Mouse (Mus musculus) heart, adult 2 months (tissue): ENCODE results near the gene Mylk3. TPM values are rescaled to one million over a fixed set of nuclear protein-coding genes. Genes with fewer than 3 reads are reported as not detected.
A peak's percentile ranks its signal among the peaks of the same experiment; 100 is the strongest.

Experiments
- DNase-seq, 2 experiments: peaks; one replicate each; pipeline ENCODE4 v3.0.0; 2021
- H3K27ac ChIP-seq: fragments of 200-600 bp; 2 replicates; pipeline ENCODE4 v1.8.1; 2022
- H3K27me3 ChIP-seq: fragments of 200-500 bp; 2 replicates; pipeline ENCODE4 v1.6.1; 2012; ENCODE audit warnings: mild to moderate bottlenecking, low read length, inconsistent platforms, mixed read lengths; ENCODE audit not compliant: control insufficient read depth, insufficient read depth
- H3K36me3 ChIP-seq: fragments of 200-500 bp; 2 replicates; pipeline ENCODE4 v1.6.1; 2012; ENCODE audit warnings: low read length, inconsistent platforms; ENCODE audit not compliant: control insufficient read depth, insufficient read depth
- H3K4me1 ChIP-seq: fragments of 200-500 bp; 2 replicates; pipeline ENCODE4 v1.6.1; 2011; ENCODE audit warnings: low read length; ENCODE audit not compliant: control insufficient read depth, insufficient read depth
- H3K4me3 ChIP-seq: fragments of 200-600 bp; 2 replicates; pipeline ENCODE4 v1.8.1; 2022
- H3K79me2 ChIP-seq: fragments of 200-500 bp; replicated peaks from 2 replicates; pipeline ENCODE4 v1.6.1; 2012; ENCODE audit warnings: mild to moderate bottlenecking, inconsistent platforms, low read length, moderate library complexity, mixed read lengths; ENCODE audit not compliant: control insufficient read depth, insufficient read depth
- H3K9ac ChIP-seq: fragments of 200-500 bp; 2 replicates; pipeline ENCODE4 v1.6.1; 2012; ENCODE audit warnings: low read depth, mild to moderate bottlenecking, control low read depth, inconsistent platforms, low read length, mixed read lengths
- CTCF ChIP-seq: fragments of 200-600 bp; IDR thresholded peaks from 2 replicates; pipeline ENCODE4 v1.8.1; 2022; ENCODE audit warnings: antibody characterized with exemption, mild to moderate bottlenecking, moderate library complexity
- EP300 ChIP-seq: fragments of 200-500 bp; IDR thresholded peaks from 2 replicates; pipeline ENCODE4 v1.6.1; 2011; ENCODE audit warnings: low read depth, low read length, control low read depth; ENCODE audit not compliant: insufficient read depth
- POLR2A ChIP-seq: fragments of 200-500 bp; IDR thresholded peaks from 2 replicates; pipeline ENCODE4 v1.6.1; 2011; ENCODE audit warnings: mild to moderate bottlenecking, low read depth, low read length, control low read depth; ENCODE audit not compliant: insufficient read depth
- WGBS: fragments of 180-500 bp; shearing (Covaris S2); methylation state at CpG from one replicate; pipeline ENCODE4 v1.1.7; 2018; 5-methylcytosine and 5-hydroxymethylcytosine counted together
- intact Hi-C: fragments of 180-260 bp; cut with DNase I; formaldehyde crosslinking; loops from one replicate; pipeline ENCODE4 v1.15.1; 2025
- polyA plus RNA-seq: library from polyadenylated mRNA; depleted of rRNA; stranded (reverse); fragments of >200 nt; gene quantifications from 2 replicates; pipeline ENCODE4 v1.2.3, GENCODE M21; 2012; rRNA removed
- total RNA-seq, 2 experiments: library from RNA; stranded (reverse); gene quantifications; 2 replicates each; pipeline ENCODE4 v1.2.3; 2021

The Mylk3 gene
- total and polyA plus RNA-seq, 3 experiments = 180 to 470 (median 422) TPM

DNA sequence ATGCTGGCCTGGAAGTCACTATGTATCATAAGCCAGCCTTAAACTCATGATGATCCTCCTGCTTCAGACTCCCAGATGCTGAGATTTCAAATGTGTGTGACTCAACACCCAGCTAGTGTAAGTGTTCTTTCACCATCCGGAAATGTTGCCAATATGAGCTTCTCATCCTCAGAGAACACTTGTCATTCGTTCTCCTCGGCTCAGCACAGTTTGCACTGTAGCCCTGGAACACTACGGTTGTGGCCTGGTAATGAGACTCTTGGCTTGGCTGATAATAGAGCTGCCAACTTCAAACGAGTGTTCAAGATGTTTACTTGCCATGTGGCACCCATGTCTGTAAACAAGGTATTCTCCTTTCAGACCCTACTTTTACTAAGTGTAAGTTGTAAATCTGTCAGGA, 82.6 kb downstream of the Mylk3 start:
- intact Hi-C loops = no loop called here
- Histone ChIP-seq H3K79me2 (peaks cover 3% of the 10 kb centered on the region), H3K4me3 (no peak overlapping the region), H3K9ac (no peak overlapping the region), H3K4me1 (peaks cover under 1% of the 10 kb centered on the region), H3K27me3 (no peaks in the 10 kb centered on the region), H3K36me3 (peaks cover 12% of the 10 kb centered on the region), H3K27ac (no peak overlapping the region)
- TF ChIP-seq CTCF = no peak
- no peak for TF ChIP-seq POLR2A
- no peak for TF ChIP-seq EP300
- DNase-seq = no peak
- 67% methylated on average over 5 of the region's 5 CpGs for WGBS

- TF ChIP-seq POLR2A (no peak), EP300 (no peak), CTCF (no peak)
- Histone ChIP-seq H3K4me1 (peaks cover 1% of the 10 kb centered on the region), H3K79me2 (peaks cover 3% of the 10 kb centered on the region), H3K4me3 (no peak overlapping the region), H3K9ac (no peak overlapping the region), H3K27ac (no peak overlapping the region), H3K36me3 (peaks cover 13% of the 10 kb centered on the region), H3K27me3 (no peaks in the 10 kb centered on the region)
- no peak for DNase-seq
- 85% methylated on average over 3 of the region's 3 CpGs for WGBS
- intact Hi-C loops = no loop called here
Observed at GRCm38 (mm10) chr8:85302931-85303330, 83.2 kb downstream of the Mylk3 start.

DNA sequence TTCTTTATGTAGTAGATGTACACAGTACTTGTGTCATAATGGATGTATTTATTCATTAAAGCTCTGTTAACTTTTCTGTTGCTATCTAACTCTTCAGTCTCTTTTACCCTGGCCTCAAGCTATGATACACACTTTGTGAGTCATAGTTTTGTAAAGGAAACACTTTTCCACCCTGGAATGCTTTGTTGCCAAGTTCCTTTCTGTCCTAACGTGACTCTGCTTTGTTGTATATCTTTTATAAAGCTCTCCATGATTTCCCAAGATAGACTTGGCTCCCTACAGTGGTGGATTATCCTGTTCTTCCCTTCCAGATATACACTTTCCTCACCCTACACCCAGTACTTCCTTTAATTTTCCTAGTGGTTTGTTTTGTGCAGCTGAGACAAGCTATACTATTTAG, 84.2 kb downstream of the Mylk3 start:
- intact Hi-C loops = no loop called here
- no peak overlapping the region for H3K4me3 ChIP-seq
- H3K27me3 ChIP-seq = no peaks in the 10 kb centered on the region
- no peak overlapping the region for H3K9ac ChIP-seq
- 16% methylated on average over 1 of the region's 1 CpGs for WGBS
- no peak overlapping the region for H3K27ac ChIP-seq
- H3K36me3 ChIP-seq = peaks cover 17% of the 10 kb centered on the region
- peaks cover 3% of the 10 kb centered on the region for H3K79me2 ChIP-seq
- TF ChIP-seq EP300 = no peak
- TF ChIP-seq POLR2A = no peak
- TF ChIP-seq CTCF = no peak
- DNase-seq = no peak
- peaks cover 1% of the 10 kb centered on the region for H3K4me1 ChIP-seq

DNA sequence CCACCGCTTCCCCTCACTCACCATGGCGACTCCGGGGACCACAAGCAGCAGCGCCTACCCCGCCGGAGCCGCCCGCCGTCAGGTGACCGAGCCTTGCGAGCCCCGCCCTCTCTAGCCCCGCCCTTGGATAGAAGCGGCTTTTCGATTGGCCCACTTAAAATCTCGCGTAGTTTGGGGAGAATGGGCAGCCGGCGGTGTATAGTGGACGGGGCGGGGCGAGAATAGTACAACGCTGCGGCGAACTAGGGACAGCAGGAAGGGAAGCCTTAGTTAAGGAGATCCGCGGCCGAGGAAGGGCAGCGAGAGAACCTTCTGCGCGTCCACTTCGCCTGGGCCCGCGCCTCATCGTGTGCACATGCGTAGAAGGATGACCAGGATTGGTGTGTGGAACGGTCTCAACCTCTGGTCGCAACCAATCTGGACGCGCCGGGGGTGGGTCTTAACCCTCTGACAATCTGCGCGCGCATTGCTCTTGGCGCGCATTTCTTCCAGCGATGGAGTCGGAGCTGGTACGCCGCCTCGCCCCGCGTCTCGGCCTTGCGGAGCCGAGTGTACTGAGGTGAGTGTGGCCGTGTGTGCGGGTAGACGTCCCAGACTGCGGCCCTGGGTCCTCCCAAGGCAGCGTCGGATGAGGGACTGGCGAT, 86.6 kb downstream of the Mylk3 start, which contains the start of the genes Orc6 and Vps35:
TSS of gene Orc6 (plus strand) at position 199 of the 644 bp plus-strand sequence.
TSS of gene Vps35 (minus strand) at position 369 of the 644 bp plus-strand sequence.
- Histone ChIP-seq H3K27me3 (no peaks in the 10 kb centered on the region), H3K27ac (peak within 1 kb of the TSS; percentile 99), H3K79me2 (peaks cover 3% of the 10 kb centered on the region), H3K9ac (peak within 1 kb of the TSS; percentile 93), H3K4me3 (peak within 1 kb of the TSS; percentile 96), H3K36me3 (peaks cover 14% of the 10 kb centered on the region), H3K4me1 (peaks cover 1% of the 10 kb centered on the region)
- intact Hi-C loops = loop anchor here (5.0 kb wide), 1 partner anchor 217 kb away; the partner anchor contains the start of genes Man2b1, Wdr83 and Wdr83os
- DNase-seq = peak; percentile 96
- WGBS = under 1% methylated on average over 63 of the region's 63 CpGs
- TF ChIP-seq POLR2A (peak; percentile 93), EP300 (no peak), CTCF (no peak)

DNA sequence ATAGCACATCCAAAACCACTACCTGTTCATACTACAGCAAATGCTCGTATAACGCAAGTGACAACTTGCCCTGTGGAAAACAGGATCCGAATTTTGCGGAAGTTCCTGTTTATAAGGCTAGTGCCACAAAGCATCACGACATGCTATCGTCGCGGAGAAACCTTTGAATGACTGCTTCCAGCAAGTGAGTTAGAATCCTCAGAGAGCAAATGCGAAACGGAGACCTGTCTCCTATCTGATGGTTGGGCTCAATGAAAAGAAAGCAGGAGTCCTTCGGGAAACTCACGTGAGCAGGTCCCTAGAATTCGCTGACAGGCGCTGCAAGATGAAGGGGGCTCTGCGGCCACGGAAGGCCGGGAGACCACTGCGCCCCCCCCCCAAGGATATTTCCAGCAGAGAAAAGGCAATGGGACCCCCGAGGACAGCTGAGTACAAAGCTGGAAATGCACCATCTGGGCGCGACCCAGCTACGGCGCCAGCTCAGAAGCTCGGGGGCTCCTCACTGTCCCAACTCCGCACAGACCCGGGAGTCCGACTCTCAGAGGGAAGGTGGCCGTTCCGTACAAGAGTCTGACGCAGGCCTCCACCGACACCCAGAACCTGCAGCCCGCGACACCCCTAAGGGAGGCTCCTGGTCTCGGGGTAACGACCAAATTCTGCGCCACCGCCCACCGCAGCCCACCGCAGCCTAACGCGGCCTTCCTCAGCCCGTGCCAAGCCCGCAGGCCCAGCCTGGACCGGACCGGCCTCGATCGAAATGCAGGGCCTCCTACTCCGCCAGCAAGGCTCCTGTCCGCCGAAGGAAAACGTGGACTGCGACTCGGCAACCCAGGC, 87.3 kb downstream of the Mylk3 start:
- H3K36me3 ChIP-seq = peaks cover 14% of the 10 kb centered on the region
- no peak for TF ChIP-seq CTCF
- no peak for TF ChIP-seq POLR2A
- TF ChIP-seq EP300 = no peak
- peak in 1 of 2 experiments; percentile 13 for DNase-seq
- peak overlapping the region; percentile 93 for H3K9ac ChIP-seq
- peaks cover 3% of the 10 kb centered on the region for H3K79me2 ChIP-seq
- H3K4me3 ChIP-seq = peak overlapping the region; percentile 96
- no peaks in the 10 kb centered on the region for H3K27me3 ChIP-seq
- peak overlapping the region; percentile 99 for H3K27ac ChIP-seq
- under 1% methylated on average over 53 of the region's 53 CpGs for WGBS
- H3K4me1 ChIP-seq = peaks cover 1% of the 10 kb centered on the region
- intact Hi-C loops = loop anchor here (5.0 kb wide), 1 partner anchor 217 kb away; the partner anchor contains the start of genes Man2b1, Wdr83 and Wdr83os

DNA sequence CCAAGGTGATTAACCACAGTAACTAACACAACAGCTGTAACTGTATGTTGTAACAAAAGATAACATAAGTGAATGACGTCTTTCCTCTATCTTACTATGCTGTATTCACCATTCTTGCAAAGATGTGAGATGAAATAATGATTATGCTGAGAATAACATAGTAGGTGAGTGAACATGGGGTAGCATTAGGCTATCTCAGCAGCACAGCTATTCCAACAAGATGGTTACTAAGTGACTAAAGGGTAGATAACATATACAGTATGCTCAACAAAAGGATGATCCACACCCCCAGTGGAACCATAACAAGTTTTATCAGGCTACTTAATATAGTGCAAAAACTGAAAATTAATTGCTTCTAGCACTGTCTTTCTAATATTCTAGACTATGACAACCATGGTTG, 99.3 kb downstream of the Mylk3 start:
- Histone ChIP-seq H3K4me3 (no peak overlapping the region), H3K4me1 (no peaks in the 10 kb centered on the region), H3K36me3 (peaks cover 11% of the 10 kb centered on the region), H3K27me3 (no peaks in the 10 kb centered on the region), H3K9ac (no peak overlapping the region), H3K27ac (no peak overlapping the region), H3K79me2 (no peaks in the 10 kb centered on the region)
- 87% methylated on average over 1 of the region's 1 CpGs for WGBS
- TF ChIP-seq POLR2A (no peak), CTCF (no peak), EP300 (no peak)
- intact Hi-C loops = no loop called here
- DNase-seq = no peak

Other genes with a start within 250 kb of the Mylk3 start
- gene Cks1brt, start 234.4 kb downstream of the Mylk3 start, total RNA-seq = not detected
- not detected in 2 replicates for gene Cks1brt, start 234.4 kb downstream of the Mylk3 start, polyA plus RNA-seq
- gene Olfr371, start 160.4 kb downstream of the Mylk3 start, total RNA-seq = not detected
- not detected in 2 replicates for gene Olfr371, start 160.4 kb downstream of the Mylk3 start, polyA plus RNA-seq
- 1 to 10 TPM; 5.2 to 5.5 TPM for gene Orc6, start 86.7 kb downstream of the Mylk3 start, total RNA-seq
- gene Orc6, start 86.7 kb downstream of the Mylk3 start, polyA plus RNA-seq = 6.1 and 7.1 TPM in 2 replicates
- 10 to 100 TPM; 63.5 to 68.9 TPM for gene Vps35, start 86.5 kb downstream of the Mylk3 start, total RNA-seq
- 19.0 and 40.9 TPM in 2 replicates for gene Vps35, start 86.5 kb downstream of the Mylk3 start, polyA plus RNA-seq
- gene 4921524J17Rik, start 46.5 kb upstream of the Mylk3 start, total RNA-seq = 10 to 100 TPM; 18.3 to 22.5 TPM
- 8.1 and 11.4 TPM in 2 replicates for gene 4921524J17Rik, start 46.5 kb upstream of the Mylk3 start, polyA plus RNA-seq
- 10 to 100 TPM; 32.4 to 35.2 TPM for gene Gpt2, start 106.2 kb upstream of the Mylk3 start, total RNA-seq
- 19.7 and 30.0 TPM in 2 replicates for gene Gpt2, start 106.2 kb upstream of the Mylk3 start, polyA plus RNA-seq
- 100 to 1,000 TPM; 250 to 278 TPM for gene Dnaja2, start 169.0 kb upstream of the Mylk3 start, total RNA-seq
- 30.2 and 51.2 TPM in 2 replicates for gene Dnaja2, start 169.0 kb upstream of the Mylk3 start, polyA plus RNA-seq